Mouse (Mus musculus) duodenum, adult 2 months (tissue): Measurements from ENCODE around the gene Tmem229a. TPM values are rescaled to one million over a fixed set of nuclear protein-coding genes. Genes with fewer than 3 reads are reported as not detected.

Experiments used
- polyA plus RNA-seq: library from polyadenylated mRNA; depleted of rRNA; stranded (reverse); fragments of >200 nt; gene quantifications from 2 replicates; pipeline ENCODE4 v1.2.3, GENCODE M21; 2012; ENCODE audit warnings: low replicate concordance; rRNA removed

Tmem229a gene
- 0.32 and 0.63 TPM in 2 replicates for polyA plus RNA-seq

GRCm38 (mm10) chr6:24955946-24956585 is at the start of gene Tmem229a:
Gene Tmem229a, minus strand, starts transcription at chr6:24956297.

Other genes with a start within 250 kb of the Tmem229a start
- not detected in 2 replicates for gene Hyal6, start 223.1 kb downstream of the Tmem229a start, polyA plus RNA-seq
- not detected in 2 replicates for gene Hyal4, start 208.0 kb downstream of the Tmem229a start, polyA plus RNA-seq
- gene Spam1, start 165.1 kb downstream of the Tmem229a start, polyA plus RNA-seq = not detected in 2 replicates
- gene Hyal5, start 98.3 kb downstream of the Tmem229a start, polyA plus RNA-seq = not detected in 2 replicates